Mouse (Mus musculus) brain, embryonic 14.5 days (tissue): ENCODE results near the gene Btd. TPM values are rescaled to one million over a fixed set of nuclear protein-coding genes. Genes with fewer than 3 reads are reported as not detected.

ENCODE experiments used
- DNase-seq: peaks from one replicate; pipeline ENCODE4 v3.0.0-alpha.2; 2011; ENCODE audit warnings: low read depth
- CTCF ChIP-seq: fragments of 200-500 bp; IDR thresholded peaks from 2 replicates; pipeline ENCODE4 v1.5.1; 2012; ENCODE audit warnings: inconsistent platforms, mild to moderate bottlenecking, moderate library complexity, borderline replicate concordance; ENCODE audit not compliant: insufficient read depth, insufficient read length; ENCODE audit errors: extremely low read depth
- POLR2A ChIP-seq: fragments of 200-500 bp; IDR thresholded peaks from 2 replicates; pipeline ENCODE4 v1.6.1; 2012; ENCODE audit warnings: mild to moderate bottlenecking, inconsistent platforms, borderline replicate concordance; ENCODE audit not compliant: poor library complexity, insufficient read depth, insufficient read length, severe bottlenecking; ENCODE audit errors: extremely low read depth
- polyA plus RNA-seq: library from polyadenylated mRNA; depleted of rRNA; stranded (reverse); fragments of >200 nt; gene quantifications from 2 replicates; pipeline ENCODE4 v1.2.3, GENCODE M21; 2012; rRNA removed

Gene Btd
- polyA plus RNA-seq, 1 experiment, result 25.2 TPM

- DNase-seq, result no peak
- no peak for TF ChIP-seq POLR2A
Observed at GRCm38 (mm10) chr14:31696985-31697303, 56.1 kb downstream of the Btd start.

- peak; percentile 5 for DNase-seq
- no peak for TF ChIP-seq CTCF
- TF ChIP-seq POLR2A, result no peak
Observed at GRCm38 (mm10) chr14:31697346-31697745, 56.5 kb downstream of the Btd start.

GRCm38 (mm10) chr14:31697755-31698154 is 56.9 kb downstream of the Btd start:
- TF ChIP-seq POLR2A (no peak), CTCF (no peak)
- no peak for DNase-seq

- no peak for DNase-seq
- no peak for TF ChIP-seq CTCF
Observed at GRCm38 (mm10) chr14:31700376-31700775, 59.5 kb downstream of the Btd start.

GRCm38 (mm10) chr14:31709343-31709742 is 68.5 kb downstream of the Btd start:
- no peak for DNase-seq
- no peak for TF ChIP-seq CTCF
- no peak for TF ChIP-seq POLR2A

- no peak for TF ChIP-seq POLR2A
- no peak for TF ChIP-seq CTCF
- no peak for DNase-seq
Observed at GRCm38 (mm10) chr14:31715669-31716068, 74.8 kb downstream of the Btd start.

- no peak for TF ChIP-seq POLR2A
- no peak for TF ChIP-seq CTCF
- DNase-seq, result no peak
Observed at GRCm38 (mm10) chr14:31717360-31717759, 76.5 kb downstream of the Btd start.

Other genes with a start within 250 kb of the Btd start
- gene Sh3bp5, start 204.9 kb upstream of the Btd start, polyA plus RNA-seq, result 110 and 167 TPM in 2 replicates
- 19.1 and 19.5 TPM in 2 replicates for gene Eaf1, start 146.6 kb upstream of the Btd start, polyA plus RNA-seq
- gene Mettl6, start 146.0 kb upstream of the Btd start, polyA plus RNA-seq, result 21.3 and 24.5 TPM in 2 replicates
- gene Colq, start 49.7 kb upstream of the Btd start, polyA plus RNA-seq, result 0.16 TPM in 2 replicates
- gene Gm49387, start 150 bp upstream of the Btd start, polyA plus RNA-seq, result not detected in 2 replicates
- gene Hacl1, start 258 bp downstream of the Btd start, polyA plus RNA-seq, result 8.6 and 8.7 TPM in 2 replicates
- 18.4 and 23.9 TPM in 2 replicates for gene Ankrd28, start 189.6 kb downstream of the Btd start, polyA plus RNA-seq